Mouse (Mus musculus) hindbrain, embryonic 10.5 days (tissue): Measurements from ENCODE around the gene Vmn1r95. TPM values are rescaled to one million over a fixed set of nuclear protein-coding genes. Genes with fewer than 3 reads are reported as not detected.
"Not testable (repeated sequence)": the region's sequence is repeated elsewhere in the genome, so short reads cannot be mapped to it uniquely, and the experiment has no call there.

Experiments
- DNase-seq: peaks from one replicate; pipeline ENCODE4 v3.0.0-alpha.2; 2017; ENCODE audit warnings: low spot score
- H3K27ac ChIP-seq: fragments of 300-500 bp; sonication (generic); 2 replicates; pipeline ENCODE4 v1.5.1; 2016; ENCODE audit warnings: mild to moderate bottlenecking, moderate library complexity
- H3K27me3 ChIP-seq: fragments of 300-500 bp; sonication (generic); 2 replicates; pipeline ENCODE4 v1.6.1; 2016; ENCODE audit warnings: mild to moderate bottlenecking; ENCODE audit not compliant: poor library complexity, insufficient read depth, severe bottlenecking
- H3K36me3 ChIP-seq: fragments of 300-500 bp; sonication (generic); 2 replicates; pipeline ENCODE4 v1.6.1; 2016; ENCODE audit warnings: mild to moderate bottlenecking, moderate library complexity
- H3K4me1 ChIP-seq: fragments of 300-500 bp; sonication (generic); replicated peaks from 2 replicates; pipeline ENCODE4 v1.6.1; 2016; ENCODE audit warnings: mild to moderate bottlenecking
- H3K4me3 ChIP-seq: fragments of 300-500 bp; sonication (generic); 2 replicates; pipeline ENCODE4 v1.5.1; 2016; ENCODE audit warnings: mild to moderate bottlenecking, moderate library complexity
- H3K9me3 ChIP-seq: fragments of 300-500 bp; sonication (generic); 2 replicates; pipeline ENCODE4 v1.6.1; 2016; ENCODE audit warnings: mild to moderate bottlenecking, moderate library complexity
- WGBS: fragments of 180-500 bp; shearing (Covaris S2); methylation state at CpG from one replicate; pipeline ENCODE4 v1.1.7; 2016; 5-methylcytosine and 5-hydroxymethylcytosine counted together
- polyA plus RNA-seq: library from polyadenylated mRNA; unstranded; fragments of >200 nt; fragmentation: Nextera tagmentation; extraction: Ambion mirVana; gene quantifications from 2 replicates; pipeline ENCODE4 v1.2.1, GENCODE M21; 2016

Gene Vmn1r95
- not detected in 2 replicates for polyA plus RNA-seq

- not testable (repeated sequence) for H3K4me1 ChIP-seq, DNase-seq, H3K27ac ChIP-seq, H3K4me3 ChIP-seq, H3K36me3 ChIP-seq, H3K27me3 ChIP-seq, H3K9me3 ChIP-seq
- WGBS = no CpG with 5 or more reads among the region's 3 CpGs
These were observed at the start of gene Vmn1r95 for GRCm38 (mm10) chr7:20193410-20193809. Vmn1r95 (plus strand) TSS chr7:20193710.

- not testable (repeated sequence) for H3K36me3 ChIP-seq, H3K27me3 ChIP-seq, H3K4me1 ChIP-seq, DNase-seq, H3K27ac ChIP-seq, H3K9me3 ChIP-seq, H3K4me3 ChIP-seq
- no CpG with 5 or more reads among the region's 3 CpGs for WGBS
These were observed 25.2 kb upstream of the Vmn1r95 start, which contains the start of gene Vmn1r94 for GRCm38 (mm10) chr7:20168277-20168676. Vmn1r94 (minus strand) TSS chr7:20168377.

GRCm38 (mm10) chr7:20205507-20205906 is 12.0 kb downstream of the Vmn1r95 start, which contains the start of gene Gm6164:
Gm6164 (minus strand) TSS chr7:20205607.
- not testable (repeated sequence) for H3K9me3 ChIP-seq, H3K27ac ChIP-seq, H3K36me3 ChIP-seq, H3K4me3 ChIP-seq, DNase-seq, H3K4me1 ChIP-seq, H3K27me3 ChIP-seq
- WGBS = no CpG with 5 or more reads among the region's 2 CpGs

- H3K9me3 ChIP-seq, H3K36me3 ChIP-seq, H3K27me3 ChIP-seq, DNase-seq, H3K27ac ChIP-seq, H3K4me3 ChIP-seq, H3K4me1 ChIP-seq: not testable (repeated sequence)
- no CpG with 5 or more reads among the region's 2 CpGs for WGBS
These were observed 40.2 kb downstream of the Vmn1r95 start, which contains the start of gene Gm4498 for GRCm38 (mm10) chr7:20233728-20234127. Gm4498 (minus strand) TSS chr7:20233828.

Other genes starting within 250 kb of the Vmn1r95 start
- gene Igsf23, start 243.0 kb upstream of the Vmn1r95 start, polyA plus RNA-seq = 0.21 and 0.41 TPM in 2 replicates
- gene Ceacam20, start 228.3 kb upstream of the Vmn1r95 start, polyA plus RNA-seq = not detected in 2 replicates
- not detected in 2 replicates for gene Nlrp9b, start 202.2 kb upstream of the Vmn1r95 start, polyA plus RNA-seq
- not detected in 2 replicates for gene Vmn1r91, start 94.0 kb upstream of the Vmn1r95 start, polyA plus RNA-seq
- not detected in 2 replicates for gene Gm16442, start 71.1 kb upstream of the Vmn1r95 start, polyA plus RNA-seq
- gene Vmn1r93, start 54.6 kb upstream of the Vmn1r95 start, polyA plus RNA-seq = not detected in 2 replicates
- not detected in 2 replicates for gene Vmn1r94, start 25.3 kb upstream of the Vmn1r95 start, polyA plus RNA-seq
- gene Gm6164, start 11.9 kb downstream of the Vmn1r95 start, polyA plus RNA-seq = not detected in 2 replicates
- gene Gm4498, start 40.1 kb downstream of the Vmn1r95 start, polyA plus RNA-seq = not detected in 2 replicates
- not detected in 2 replicates for gene Gm5890, start 69.1 kb downstream of the Vmn1r95 start, polyA plus RNA-seq
- not detected in 2 replicates for gene Gm4133, start 140.4 kb downstream of the Vmn1r95 start, polyA plus RNA-seq
- not detected in 2 replicates for gene Gm5728, start 181.7 kb downstream of the Vmn1r95 start, polyA plus RNA-seq
- not detected in 2 replicates for gene Vmn1r100, start 224.2 kb downstream of the Vmn1r95 start, polyA plus RNA-seq
- gene Vmn1r101, start 248.9 kb downstream of the Vmn1r95 start, polyA plus RNA-seq = not detected in 2 replicates